Mouse (Mus musculus): ENCODE data around the gene Cplx3. TPM values are rescaled to one million over a fixed set of nuclear protein-coding genes. Genes with fewer than 3 reads are reported as not detected.

Gene Cplx3
- polyA plus RNA-seq, 1 experiment from 2014 or later, result not detected

GRCm38 (mm10) chr9:57565741-57566221 is 40.3 kb downstream of the Cplx3 start:
- no peak for ATAC-seq (ENCODE audit: insufficient read depth, low FRiP score, low read depth)
- Histone ChIP-seq H3K27ac (peak overlapping the region; percentile 61), H3K27me3 (replicated peaks) (no peaks in the 10 kb centered on the region), H3K9me3 (no peaks in the 10 kb centered on the region), H3K9ac (no peak overlapping the region), H3K36me3 (peaks cover 19% of the 10 kb centered on the region), H3K4me1 (peaks cover 37% of the 10 kb centered on the region), H3K4me3 (replicated peaks) (no peak overlapping the region), H3K4me2 (no peak overlapping the region)
- 34% methylated on average over 10 of the region's 10 CpGs for WGBS

DNA sequence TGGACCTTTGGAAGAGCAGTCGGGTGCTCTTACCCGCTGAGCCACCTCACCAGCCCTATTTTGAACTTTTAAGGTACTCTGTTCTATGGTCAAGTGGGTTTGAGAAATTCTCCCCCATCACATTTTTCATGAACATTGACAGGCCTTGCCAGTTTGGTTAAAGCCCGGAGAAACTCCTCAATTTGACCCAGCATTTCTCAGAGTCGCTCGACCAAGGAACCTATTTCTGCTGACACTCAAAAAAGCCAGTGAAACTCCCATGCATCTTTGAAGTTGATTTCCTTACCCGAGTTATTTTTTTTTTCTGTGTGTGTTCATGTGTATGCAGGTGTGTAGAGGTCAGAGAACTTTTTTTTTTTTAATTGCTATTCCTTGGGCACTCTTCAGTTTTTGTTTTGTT is 41.5 kb downstream of the Cplx3 start:
- no peaks in the 10 kb centered on the region for H3K27me3 ChIP-seq (replicated peaks)
- no peak overlapping the region for H3K4me2 ChIP-seq
- WGBS, result 82% methylated on average over 6 of the region's 6 CpGs
- H3K4me1 ChIP-seq, result peaks cover 41% of the 10 kb centered on the region
- no peak overlapping the region for H3K4me3 ChIP-seq (replicated peaks)
- no peak overlapping the region for H3K27ac ChIP-seq
- H3K9ac ChIP-seq, result no peak overlapping the region
- no peak for ATAC-seq (ENCODE audit: insufficient read depth, low FRiP score, low read depth)
- H3K9me3 ChIP-seq, result no peaks in the 10 kb centered on the region
- peaks cover 15% of the 10 kb centered on the region for H3K36me3 ChIP-seq

GRCm38 (mm10) chr9:57562896-57563372 is 43.1 kb downstream of the Cplx3 start:
- peak; percentile 69 for ATAC-seq (ENCODE audit: insufficient read depth, low FRiP score, low read depth)
- WGBS, result 33% methylated on average over 4 of the region's 4 CpGs
- Histone ChIP-seq H3K4me1 (peaks cover 41% of the 10 kb centered on the region), H3K36me3 (peaks cover under 1% of the 10 kb centered on the region), H3K4me2 (peak overlapping the region; percentile 81), H3K9me3 (no peaks in the 10 kb centered on the region), H3K9ac (no peak overlapping the region), H3K27ac (peak overlapping the region; percentile 82), H3K4me3 (replicated peaks) (0 out of 2 replicates have a peak overlapping the region, but pooled peaks have one; percentile 3), H3K27me3 (replicated peaks) (no peaks in the 10 kb centered on the region)

GRCm38 (mm10) chr9:57561711-57562099 is 44.4 kb downstream of the Cplx3 start:
- no peaks in the 10 kb centered on the region for H3K27me3 ChIP-seq (replicated peaks)
- peaks cover 41% of the 10 kb centered on the region for H3K4me1 ChIP-seq
- H3K4me2 ChIP-seq, result peak overlapping the region; percentile 81
- no peak for ATAC-seq (ENCODE audit: insufficient read depth, low FRiP score, low read depth)
- H3K9ac ChIP-seq, result no peak overlapping the region; the same call in 1 of the 2 replicates
- peak overlapping the region; percentile 77 for H3K4me3 ChIP-seq (replicated peaks)
- no peaks in the 10 kb centered on the region for H3K9me3 ChIP-seq
- H3K36me3 ChIP-seq, result no peaks in the 10 kb centered on the region
- H3K27ac ChIP-seq, result peak overlapping the region; percentile 82
- 69% methylated on average over 13 of the region's 13 CpGs for WGBS

DNA sequence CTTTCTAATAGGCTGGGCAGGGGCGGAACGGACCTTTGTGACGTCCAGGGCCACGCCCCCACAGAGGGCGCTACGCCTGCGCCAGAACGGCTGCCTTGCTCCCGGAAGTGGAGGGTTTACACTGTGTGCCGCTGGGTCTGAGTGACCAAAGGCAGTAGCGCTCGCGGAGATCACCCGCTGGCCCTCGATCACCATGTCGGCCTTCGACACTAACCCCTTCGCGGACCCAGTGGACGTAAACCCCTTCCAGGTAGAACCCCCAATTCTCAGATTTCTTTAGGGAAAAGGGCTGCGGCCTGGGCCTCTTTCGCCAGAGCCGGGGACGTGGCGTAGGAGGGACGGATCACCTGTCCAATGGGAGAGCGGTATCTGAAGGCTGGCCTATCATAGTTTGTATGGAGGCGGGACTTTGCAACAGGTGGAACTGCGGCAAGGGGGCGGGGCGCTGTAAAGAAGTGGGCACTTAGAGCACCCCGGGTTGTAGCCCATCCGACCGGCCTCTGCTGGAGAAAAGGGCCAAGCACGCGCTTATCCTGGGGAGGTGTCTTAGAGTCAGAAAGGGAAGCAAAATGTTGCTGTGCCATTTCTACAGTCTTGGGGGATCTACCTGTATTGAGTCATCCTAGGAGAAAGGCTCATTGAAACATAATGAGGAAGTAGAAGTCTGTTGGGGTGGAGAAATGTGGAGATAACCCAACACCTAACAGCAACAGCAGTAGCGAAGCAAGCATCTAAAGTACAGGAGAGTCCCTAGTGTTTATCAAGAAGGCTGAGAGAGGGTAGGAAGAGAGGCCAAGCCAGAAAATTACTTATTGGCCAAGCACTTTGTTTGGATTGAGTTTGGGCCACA is 45.0 kb downstream of the Cplx3 start, which contains the start of gene Scamp2:
Scamp2 (plus strand) TSS at position 83 of the 850 bp plus-strand sequence.
- H3K4me3 ChIP-seq (replicated peaks), result peak within 1 kb of the TSS; percentile 77
- H3K9ac ChIP-seq, result peak within 1 kb of the TSS; percentile 58
- H3K4me2 ChIP-seq, result peak within 1 kb of the TSS; percentile 81
- H3K4me1 ChIP-seq, result peaks cover 36% of the 10 kb centered on the region
- WGBS, result under 1% methylated on average over 37 of the region's 37 CpGs
- H3K27ac ChIP-seq, result peak within 1 kb of the TSS; percentile 82
- H3K9me3 ChIP-seq, result no peaks in the 10 kb centered on the region
- peak; percentile 98 for ATAC-seq (ENCODE audit: insufficient read depth, low FRiP score, low read depth)
- H3K27me3 ChIP-seq (replicated peaks), result no peaks in the 10 kb centered on the region
- H3K36me3 ChIP-seq, result no peaks in the 10 kb centered on the region

DNA sequence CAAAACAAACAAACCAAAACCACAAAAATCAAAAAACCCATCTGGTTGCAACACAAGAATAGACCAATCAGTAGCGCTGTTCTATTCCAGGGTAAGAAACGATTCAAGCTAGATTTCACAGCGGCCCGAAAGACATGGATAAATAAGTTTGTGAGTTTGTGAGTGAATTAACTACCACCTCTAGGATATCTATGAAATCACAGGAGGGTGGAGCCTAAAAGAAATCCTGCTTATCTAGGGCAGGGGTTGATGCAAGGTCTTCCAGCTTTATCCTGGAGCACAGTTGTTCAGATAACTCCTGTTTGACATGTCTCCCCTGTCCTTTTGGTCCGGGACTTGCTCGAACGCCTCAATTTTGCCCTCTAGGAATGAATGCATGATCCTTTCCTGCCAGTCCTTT is 45.8 kb downstream of the Cplx3 start:
- Histone ChIP-seq H3K4me1 (peaks cover 28% of the 10 kb centered on the region), H3K4me3 (replicated peaks) (peak overlapping the region; percentile 77), H3K4me2 (peak overlapping the region; percentile 81), H3K36me3 (no peaks in the 10 kb centered on the region), H3K27ac (peak overlapping the region; percentile 31; the same call in 1 of the 2 replicates), H3K27me3 (replicated peaks) (no peaks in the 10 kb centered on the region), H3K9me3 (no peaks in the 10 kb centered on the region), H3K9ac (no peak overlapping the region)
- 24% methylated on average over 7 of the region's 7 CpGs for WGBS
- no peak for ATAC-seq (ENCODE audit: insufficient read depth, low FRiP score, low read depth)

DNA sequence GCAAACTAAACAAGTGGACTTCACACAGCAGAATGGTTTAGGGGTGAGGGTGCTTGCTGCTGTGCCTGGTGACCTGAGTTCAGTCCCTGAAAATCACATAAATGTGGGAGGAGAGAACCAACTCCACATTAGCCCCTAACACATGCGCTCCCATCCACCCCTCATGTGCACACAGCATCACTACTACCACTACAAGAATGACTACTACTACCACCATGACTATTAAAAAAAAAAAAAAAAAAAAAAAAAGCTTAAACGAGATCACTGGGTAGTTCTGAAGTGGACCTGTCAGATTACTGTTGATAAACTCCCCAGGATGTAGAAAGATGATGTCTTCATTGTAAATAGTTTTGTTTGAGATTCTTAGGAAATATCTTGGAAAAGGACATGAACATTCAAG is 46.5 kb downstream of the Cplx3 start:
- no peak overlapping the region for H3K27ac ChIP-seq
- no peak overlapping the region for H3K4me2 ChIP-seq
- H3K4me1 ChIP-seq, result peaks cover 24% of the 10 kb centered on the region
- H3K9ac ChIP-seq, result no peak overlapping the region
- no peaks in the 10 kb centered on the region for H3K36me3 ChIP-seq
- no peaks in the 10 kb centered on the region for H3K9me3 ChIP-seq
- H3K27me3 ChIP-seq (replicated peaks), result no peaks in the 10 kb centered on the region
- no peak overlapping the region for H3K4me3 ChIP-seq (replicated peaks)
- WGBS, result 67% methylated on average over 2 of the region's 2 CpGs
- ATAC-seq (ENCODE audit: insufficient read depth, low FRiP score, low read depth), result no peak

- 82% methylated on average over 4 of the region's 4 CpGs for WGBS
- no peak overlapping the region for H3K4me3 ChIP-seq (replicated peaks)
- H3K27me3 ChIP-seq (replicated peaks), result no peaks in the 10 kb centered on the region
- H3K4me1 ChIP-seq, result peaks cover 22% of the 10 kb centered on the region
- ATAC-seq (ENCODE audit: insufficient read depth, low FRiP score, low read depth), result no peak
- no peak overlapping the region for H3K27ac ChIP-seq
- H3K9me3 ChIP-seq, result no peaks in the 10 kb centered on the region
- no peak overlapping the region for H3K4me2 ChIP-seq
- H3K9ac ChIP-seq, result no peak overlapping the region
- H3K36me3 ChIP-seq, result no peaks in the 10 kb centered on the region
These were observed 47.5 kb downstream of the Cplx3 start for GRCm38 (mm10) chr9:57558625-57559024.

DNA sequence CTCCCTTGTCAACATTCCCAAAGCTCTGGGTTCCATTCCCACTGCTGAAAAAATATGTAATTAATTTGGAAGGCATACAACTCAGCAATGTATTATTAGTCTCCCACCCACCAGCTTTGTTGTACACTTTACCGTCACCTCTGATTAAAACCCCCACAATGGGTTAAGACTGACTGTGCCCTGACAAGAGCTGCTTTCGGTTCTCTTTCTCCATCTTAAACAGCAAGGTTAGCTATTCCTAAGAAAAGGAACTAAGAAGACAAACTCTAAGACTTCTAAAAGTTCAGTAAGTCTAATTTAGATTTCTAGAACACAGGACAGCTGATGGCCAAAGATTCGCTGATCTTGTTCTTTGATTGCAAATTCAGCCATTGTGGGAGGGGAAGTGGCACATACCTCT is 48.9 kb downstream of the Cplx3 start:
- no peaks in the 10 kb centered on the region for H3K27me3 ChIP-seq (replicated peaks)
- H3K9me3 ChIP-seq, result no peaks in the 10 kb centered on the region
- ATAC-seq (ENCODE audit: insufficient read depth, low FRiP score, low read depth), result no peak
- no peak overlapping the region for H3K4me2 ChIP-seq
- no peak overlapping the region for H3K9ac ChIP-seq
- H3K27ac ChIP-seq, result no peak overlapping the region
- 64% methylated on average over 3 of the region's 3 CpGs for whole genome bisulfite sequencing
- no peak overlapping the region for H3K4me3 ChIP-seq (replicated peaks)
- peaks cover 15% of the 10 kb centered on the region for H3K4me1 ChIP-seq
- H3K36me3 ChIP-seq, result no peaks in the 10 kb centered on the region

DNA sequence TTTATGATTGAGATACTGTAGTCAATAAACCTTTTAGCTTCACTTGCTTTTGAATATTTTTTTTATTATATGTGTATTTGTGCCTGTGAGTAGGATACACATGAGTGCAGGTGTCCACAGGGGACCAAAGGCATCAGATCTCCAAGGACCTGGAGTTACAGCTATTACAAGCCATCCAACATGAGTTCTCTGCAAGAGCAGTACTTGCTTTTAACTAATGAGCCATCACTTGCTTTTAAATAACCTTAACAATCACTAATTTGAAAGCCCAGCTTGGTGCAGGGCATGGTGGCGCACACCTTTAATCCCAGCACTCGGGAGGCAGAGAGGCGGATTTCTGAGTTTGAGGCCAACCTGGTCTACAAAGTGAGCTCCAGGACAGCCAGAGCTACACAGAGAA is 51.3 kb downstream of the Cplx3 start:
- 59% methylated on average over 3 of the region's 3 CpGs for WGBS
- H3K36me3 ChIP-seq, result no peaks in the 10 kb centered on the region
- H3K27ac ChIP-seq, result no peak overlapping the region

DNA sequence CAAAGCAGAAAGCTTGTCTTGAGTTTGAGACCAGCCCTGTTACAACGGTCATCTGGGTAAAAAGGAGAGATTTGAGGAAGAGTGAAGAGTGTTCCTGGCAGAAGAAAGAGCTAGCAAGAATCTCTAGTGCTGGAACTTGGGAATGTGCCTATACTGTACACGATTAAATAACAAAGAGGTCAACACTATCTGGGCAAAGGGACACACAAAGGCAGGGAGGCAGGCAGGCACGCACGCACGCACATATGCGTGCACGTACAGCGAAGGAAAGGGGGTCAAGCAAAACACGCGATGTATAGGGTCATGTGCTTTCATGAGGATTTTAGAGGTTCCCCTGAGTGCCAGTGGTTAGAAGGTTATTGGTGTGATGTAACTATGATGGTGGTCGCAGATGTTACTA is 53.0 kb downstream of the Cplx3 start:
- Histone ChIP-seq H3K4me1 (peaks cover 4% of the 10 kb centered on the region; the same call in 1 of the 2 replicates), H3K9ac (no peak overlapping the region), H3K27ac (no peak overlapping the region), H3K36me3 (peaks cover 6% of the 10 kb centered on the region; the same call in 1 of the 2 replicates), H3K9me3 (no peaks in the 10 kb centered on the region), H3K27me3 (replicated peaks) (no peaks in the 10 kb centered on the region), H3K4me2 (no peak overlapping the region), H3K4me3 (replicated peaks) (peak overlapping the region; percentile 55; the same call in 1 of the 2 replicates)
- ATAC-seq (ENCODE audit: insufficient read depth, low FRiP score, low read depth), result no peak
- 74% methylated on average over 11 of the region's 11 CpGs for WGBS

More for the DNA sequence above, 51.3 kb downstream of the Cplx3 start:
- Histone ChIP-seq H3K9ac (no peak overlapping the region), H3K27me3 (replicated peaks) (no peaks in the 10 kb centered on the region), H3K4me2 (no peak overlapping the region), H3K4me3 (replicated peaks) (no peak overlapping the region), H3K4me1 (peaks cover 4% of the 10 kb centered on the region; the same call in 1 of the 2 replicates), H3K9me3 (no peaks in the 10 kb centered on the region)
- ATAC-seq (ENCODE audit: insufficient read depth, low FRiP score, low read depth), result no peak

Data from stomach, embryonic 15.5 days (tissue).